Mouse (Mus musculus): ENCODE measurements at regions not wholly inside any gene's neighbourhood (a gene's known extent, or its start where the extent isn't known, plus 50 kb on each side); places are given as distances from the start of the nearest gene placed in this dataset.

GRCm38 (mm10) chr8:10831864-10832263, 176.4 kb downstream of the Irs2 start:
- no peak overlapping the region for H3K4me3 ChIP-seq (ENCODE audit: low read depth, low read length)
- no peaks in the 10 kb centered on the region for H3K27me3 ChIP-seq (ENCODE audit: control insufficient read depth, insufficient read depth, low read length)
- ATAC-seq (ENCODE audit: insufficient number of reproducible peaks, low FRiP score, low TSS enrichment, low read depth) = no peak
- H3K9me3 ChIP-seq (ENCODE audit: control insufficient read depth, low read length) = no peaks in the 10 kb centered on the region
- 84% methylated on average over 7 of the region's 7 CpGs for WGBS
- 0 out of 2 replicates have a peak, but pooled peaks cover 3% of the 10 kb centered on the region for H3K4me1 ChIP-seq (ENCODE audit: control insufficient read depth, insufficient read depth, low read length)
- no peaks in the 10 kb centered on the region for H3K36me3 ChIP-seq (ENCODE audit: control insufficient read depth, insufficient read depth, low read length)
- no peak overlapping the region for H3K27ac ChIP-seq (replicated peaks; ENCODE audit: low read depth, low read length)
- no peak for DNase-seq (ENCODE audit: low spot score)
- H3K4me2 ChIP-seq (ENCODE audit: low read depth, severe bottlenecking) = no peak overlapping the region
- H3K9ac ChIP-seq (ENCODE audit: low read length) = no peak overlapping the region

GRCm38 (mm10) chr8:10831277-10831676, 177.0 kb downstream of the Irs2 start:
- no peak overlapping the region for H3K27ac ChIP-seq (replicated peaks; ENCODE audit: low read depth, low read length)
- no peaks in the 10 kb centered on the region for H3K36me3 ChIP-seq (ENCODE audit: control insufficient read depth, insufficient read depth, low read length)
- H3K9ac ChIP-seq (ENCODE audit: low read length) = no peak overlapping the region
- 0 out of 2 replicates have a peak, but pooled peaks cover 3% of the 10 kb centered on the region for H3K4me1 ChIP-seq (ENCODE audit: control insufficient read depth, insufficient read depth, low read length)
- no peak overlapping the region for H3K4me3 ChIP-seq (ENCODE audit: low read depth, low read length)
- H3K9me3 ChIP-seq (ENCODE audit: control insufficient read depth, low read length) = no peaks in the 10 kb centered on the region
- DNase-seq (ENCODE audit: low spot score) (no peak), ATAC-seq (ENCODE audit: insufficient number of reproducible peaks, low FRiP score, low TSS enrichment, low read depth) (no peak)
- no peaks in the 10 kb centered on the region for H3K27me3 ChIP-seq (ENCODE audit: control insufficient read depth, insufficient read depth, low read length)
- WGBS = 80% methylated on average over 6 of the region's 6 CpGs
- no peak overlapping the region for H3K4me2 ChIP-seq (ENCODE audit: low read depth, severe bottlenecking)

GRCm38 (mm10) chr8:10830835-10831234, 177.4 kb downstream of the Irs2 start:
- Histone ChIP-seq H3K9me3 (ENCODE audit: control insufficient read depth, low read length) (no peaks in the 10 kb centered on the region), H3K4me1 (ENCODE audit: control insufficient read depth, insufficient read depth, low read length) (0 out of 2 replicates have a peak, but pooled peaks cover 3% of the 10 kb centered on the region), H3K36me3 (ENCODE audit: control insufficient read depth, insufficient read depth, low read length) (no peaks in the 10 kb centered on the region), H3K4me3 (ENCODE audit: low read depth, low read length) (no peak overlapping the region), H3K4me2 (ENCODE audit: low read depth, severe bottlenecking) (no peak overlapping the region), H3K27ac (replicated peaks; ENCODE audit: low read depth, low read length) (no peak overlapping the region), H3K27me3 (ENCODE audit: control insufficient read depth, insufficient read depth, low read length) (no peaks in the 10 kb centered on the region), H3K9ac (ENCODE audit: low read length) (no peak overlapping the region)
- 96% methylated on average over 10 of the region's 10 CpGs for WGBS
- ATAC-seq (ENCODE audit: insufficient number of reproducible peaks, low FRiP score, low TSS enrichment, low read depth) (no peak), DNase-seq (ENCODE audit: low spot score) (no peak)

- 25% methylated on average over 9 of the region's 9 CpGs for WGBS
- no peaks in the 10 kb centered on the region for H3K4me1 ChIP-seq (ENCODE audit: control insufficient read depth, insufficient read depth, low read length)
- no peaks in the 10 kb centered on the region for H3K9me3 ChIP-seq (ENCODE audit: control insufficient read depth, low read length)
- no peak for ATAC-seq (ENCODE audit: insufficient number of reproducible peaks, low FRiP score, low TSS enrichment, low read depth)
- H3K4me2 ChIP-seq (ENCODE audit: low read depth, severe bottlenecking) = no peak overlapping the region
- H3K9ac ChIP-seq (ENCODE audit: low read length) = no peak overlapping the region
- H3K27me3 ChIP-seq (ENCODE audit: control insufficient read depth, insufficient read depth, low read length) = no peaks in the 10 kb centered on the region
- H3K27ac ChIP-seq (replicated peaks; ENCODE audit: low read depth, low read length) = no peak overlapping the region
- no peak for DNase-seq (ENCODE audit: low spot score)
- H3K36me3 ChIP-seq (ENCODE audit: control insufficient read depth, insufficient read depth, low read length) = no peaks in the 10 kb centered on the region
- H3K4me3 ChIP-seq (ENCODE audit: low read depth, low read length) = no peak overlapping the region
Measured at GRCm38 (mm10) chr8:10828580-10828979, 179.7 kb downstream of the Irs2 start.

- no peaks in the 10 kb centered on the region for H3K36me3 ChIP-seq (ENCODE audit: control insufficient read depth, insufficient read depth, low read length)
- no peak for ATAC-seq (ENCODE audit: insufficient number of reproducible peaks, low FRiP score, low TSS enrichment, low read depth)
- no peak overlapping the region for H3K9ac ChIP-seq (ENCODE audit: low read length)
- no peak for DNase-seq (ENCODE audit: low spot score)
- H3K27ac ChIP-seq (replicated peaks; ENCODE audit: low read depth, low read length) = no peak overlapping the region
- no peak overlapping the region for H3K4me2 ChIP-seq (ENCODE audit: low read depth, severe bottlenecking)
- H3K9me3 ChIP-seq (ENCODE audit: control insufficient read depth, low read length) = no peaks in the 10 kb centered on the region
- no peaks in the 10 kb centered on the region for H3K4me1 ChIP-seq (ENCODE audit: control insufficient read depth, insufficient read depth, low read length)
- 85% methylated on average over 6 of the region's 6 CpGs for WGBS
- no peak overlapping the region for H3K4me3 ChIP-seq (ENCODE audit: low read depth, low read length)
- H3K27me3 ChIP-seq (ENCODE audit: control insufficient read depth, insufficient read depth, low read length) = no peaks in the 10 kb centered on the region
Measured at GRCm38 (mm10) chr8:10827560-10827959, 180.7 kb downstream of the Irs2 start.

- no peaks in the 10 kb centered on the region for H3K27me3 ChIP-seq (ENCODE audit: control insufficient read depth, insufficient read depth, low read length)
- no peak for DNase-seq (ENCODE audit: low spot score)
- H3K4me1 ChIP-seq (ENCODE audit: control insufficient read depth, insufficient read depth, low read length) = no peaks in the 10 kb centered on the region
- H3K9ac ChIP-seq (ENCODE audit: low read length) = no peak overlapping the region
- H3K4me3 ChIP-seq (ENCODE audit: low read depth, low read length) = no peak overlapping the region
- 89% methylated on average over 4 of the region's 4 CpGs for WGBS
- no peak overlapping the region for H3K4me2 ChIP-seq (ENCODE audit: low read depth, severe bottlenecking)
- no peaks in the 10 kb centered on the region for H3K36me3 ChIP-seq (ENCODE audit: control insufficient read depth, insufficient read depth, low read length)
- H3K9me3 ChIP-seq (ENCODE audit: control insufficient read depth, low read length) = no peaks in the 10 kb centered on the region
- ATAC-seq (ENCODE audit: insufficient number of reproducible peaks, low FRiP score, low TSS enrichment, low read depth) = no peak
- H3K27ac ChIP-seq (replicated peaks; ENCODE audit: low read depth, low read length) = no peak overlapping the region
Measured at GRCm38 (mm10) chr8:10825981-10826380, 182.3 kb downstream of the Irs2 start.

GRCm38 (mm10) chr8:10825192-10825926, 182.9 kb downstream of the Irs2 start:
- Histone ChIP-seq H3K27me3 (ENCODE audit: control insufficient read depth, insufficient read depth, low read length) (no peaks in the 10 kb centered on the region), H3K4me1 (ENCODE audit: control insufficient read depth, insufficient read depth, low read length) (no peaks in the 10 kb centered on the region), H3K4me3 (ENCODE audit: low read depth, low read length) (no peak overlapping the region), H3K4me2 (ENCODE audit: low read depth, severe bottlenecking) (no peak overlapping the region), H3K9me3 (ENCODE audit: control insufficient read depth, low read length) (no peaks in the 10 kb centered on the region), H3K9ac (ENCODE audit: low read length) (no peak overlapping the region), H3K36me3 (ENCODE audit: control insufficient read depth, insufficient read depth, low read length) (no peaks in the 10 kb centered on the region), H3K27ac (replicated peaks; ENCODE audit: low read depth, low read length) (no peak overlapping the region)
- no peak for ATAC-seq (ENCODE audit: insufficient number of reproducible peaks, low FRiP score, low TSS enrichment, low read depth)
- no peak for DNase-seq (ENCODE audit: low spot score)
- 84% methylated on average over 10 of the region's 10 CpGs for WGBS

GRCm38 (mm10) chr8:10821901-10822300, 186.4 kb downstream of the Irs2 start:
- H3K27me3 ChIP-seq (ENCODE audit: control insufficient read depth, insufficient read depth, low read length) = no peaks in the 10 kb centered on the region
- no peak for DNase-seq (ENCODE audit: low spot score)

GRCm38 (mm10) chr8:10814499-10814898, 193.8 kb downstream of the Irs2 start:
- Histone ChIP-seq H3K4me3 (ENCODE audit: low read depth, low read length) (no peak overlapping the region), H3K9me3 (ENCODE audit: control insufficient read depth, low read length) (no peaks in the 10 kb centered on the region), H3K4me1 (ENCODE audit: control insufficient read depth, insufficient read depth, low read length) (no peaks in the 10 kb centered on the region), H3K4me2 (ENCODE audit: low read depth, severe bottlenecking) (no peak overlapping the region), H3K27ac (replicated peaks; ENCODE audit: low read depth, low read length) (no peak overlapping the region), H3K36me3 (ENCODE audit: control insufficient read depth, insufficient read depth, low read length) (no peaks in the 10 kb centered on the region), H3K9ac (ENCODE audit: low read length) (no peak overlapping the region), H3K27me3 (ENCODE audit: control insufficient read depth, insufficient read depth, low read length) (no peaks in the 10 kb centered on the region)
- ATAC-seq (ENCODE audit: insufficient number of reproducible peaks, low FRiP score, low TSS enrichment, low read depth) (no peak), DNase-seq (ENCODE audit: low spot score) (no peak)
- WGBS = 89% methylated on average over 7 of the region's 7 CpGs

More at GRCm38 (mm10) chr8:10821901-10822300, 186.4 kb downstream of the Irs2 start:
- H3K9me3 ChIP-seq (ENCODE audit: control insufficient read depth, low read length) = no peaks in the 10 kb centered on the region
- H3K4me2 ChIP-seq (ENCODE audit: low read depth, severe bottlenecking) = no peak overlapping the region
- no peak overlapping the region for H3K27ac ChIP-seq (replicated peaks; ENCODE audit: low read depth, low read length)
- no peaks in the 10 kb centered on the region for H3K4me1 ChIP-seq (ENCODE audit: control insufficient read depth, insufficient read depth, low read length)
- H3K9ac ChIP-seq (ENCODE audit: low read length) = no peak overlapping the region
- no peak overlapping the region for H3K4me3 ChIP-seq (ENCODE audit: low read depth, low read length)
- WGBS = 66% methylated on average over 2 of the region's 2 CpGs
- ATAC-seq (ENCODE audit: insufficient number of reproducible peaks, low FRiP score, low TSS enrichment, low read depth) = no peak
- H3K36me3 ChIP-seq (ENCODE audit: control insufficient read depth, insufficient read depth, low read length) = no peaks in the 10 kb centered on the region
